ENCODE assay signal across 12 mouse cellular contexts in genomic region chr1:185098975-185099958, GRCm38 (mm10).
DNase-seq lines count a peak whose midpoint lies in the region; ATAC-seq lines count a peak whose summit lies in the region.
"Had no signal": no experiment of that assay in that cellular context is flagged by ENCODE, and none has a peak within 500 bp of the region (broad histone marks: within the 10 kb centered on the region; RNA-seq: fewer than 3 reads in every experiment).

No protein-coding gene starts in this region.

- H3K9me3 ChIP-seq in heart, embryonic 15.5 days (replicated peaks), result no peaks in the 10 kb centered on the region
- no peaks in the 10 kb centered on the region for H3K9me3 ChIP-seq in forebrain, embryonic 14.5 days (replicated peaks; ENCODE audit: control insufficient read depth, low read length)
- no peaks in the 10 kb centered on the region for H3K9me3 ChIP-seq in midbrain, embryonic 13.5 days
- H3K9me3 ChIP-seq: liver, embryonic 13.5 days; stomach, embryonic 15.5 days had no signal

- H3K4me1 ChIP-seq in heart, embryonic 15.5 days (replicated peaks), result peaks cover 12% of the 10 kb centered on the region
- H3K4me1 ChIP-seq in forebrain, embryonic 14.5 days (ENCODE audit: control insufficient read depth, insufficient read depth, low read length), result peaks cover 11% of the 10 kb centered on the region
- H3K4me1 ChIP-seq in midbrain, embryonic 13.5 days (replicated peaks), result peaks cover 26% of the 10 kb centered on the region
- H3K4me1 ChIP-seq: stomach, embryonic 15.5 days had no signal

- H3K9ac ChIP-seq in heart, embryonic 15.5 days, result no peak overlapping the region
- H3K9ac ChIP-seq in forebrain, embryonic 14.5 days (ENCODE audit: low read length), result no peak overlapping the region; the same call in 1 of the 2 replicates
- H3K9ac ChIP-seq in midbrain, embryonic 13.5 days (replicated peaks), result no peak overlapping the region
- H3K9ac ChIP-seq: liver, embryonic 13.5 days; stomach, embryonic 15.5 days had no signal

- H3K4me2 ChIP-seq in heart, embryonic 15.5 days, result no peak overlapping the region
- peak overlapping the region; percentile 24 for H3K4me2 ChIP-seq in forebrain, embryonic 14.5 days (ENCODE audit: low read length)
- H3K4me2 ChIP-seq in midbrain, embryonic 13.5 days (replicated peaks), result peak overlapping the region; percentile 26
- H3K4me2 ChIP-seq: liver, embryonic 13.5 days; stomach, embryonic 15.5 days had no signal

- no peak for DNase-seq in heart, postnatal 14 days
- DNase-seq in ZHBTc4 (ENCODE audit: low read depth, low spot score), result peak; percentile 66
- DNase-seq in forebrain, embryonic 14.5 days (ENCODE audit: low spot score), result peak; percentile 73
- no peak for DNase-seq in right cerebral cortex, adult 18-20 months
- DNase-seq in kidney, adult 18-20 months, result no peak
- no peak for DNase-seq in frontal cortex, postnatal 36 days (ENCODE audit: low spot score in 2 of 2)
- DNase-seq: gastrocnemius, postnatal 25 days; liver, embryonic 13.5 days had no signal

- intact Hi-C loops in heart, postnatal 14 days (cut with DNase I), result no loop called here

- peak overlapping the region; percentile 9 for H3K27ac ChIP-seq in heart, embryonic 15.5 days
- H3K27ac ChIP-seq in forebrain, embryonic 14.5 days (ENCODE audit: low read depth, low read length), result peak overlapping the region; percentile 39; the same call in 1 of the 2 replicates
- H3K27ac ChIP-seq in midbrain, embryonic 13.5 days, result peak overlapping the region; percentile 61
- H3K27ac ChIP-seq: left cerebral cortex, adult 2 months; liver, embryonic 13.5 days; stomach, embryonic 15.5 days had no signal

- H3K36me3 ChIP-seq in heart, embryonic 15.5 days, result no peaks in the 10 kb centered on the region
- no peaks in the 10 kb centered on the region for H3K36me3 ChIP-seq in forebrain, embryonic 14.5 days (ENCODE audit: control insufficient read depth, insufficient read depth, low read length)
- H3K36me3 ChIP-seq in midbrain, embryonic 13.5 days, result no peaks in the 10 kb centered on the region
- H3K36me3 ChIP-seq: liver, embryonic 13.5 days; stomach, embryonic 15.5 days had no signal

- 42% methylated on average over 18 of the region's 18 CpGs for WGBS in heart, embryonic 15.5 days
- WGBS in forebrain, embryonic 14.5 days, result 9% methylated on average over 18 of the region's 18 CpGs
- WGBS in midbrain, embryonic 13.5 days, result 4% methylated on average over 18 of the region's 18 CpGs

- no peaks in the 10 kb centered on the region for H3K27me3 ChIP-seq in heart, embryonic 15.5 days
- no peaks in the 10 kb centered on the region for H3K27me3 ChIP-seq in forebrain, embryonic 14.5 days (replicated peaks; ENCODE audit: control insufficient read depth, insufficient read depth, low read length)
- no peaks in the 10 kb centered on the region for H3K27me3 ChIP-seq in midbrain, embryonic 13.5 days
- H3K27me3 ChIP-seq: stomach, embryonic 15.5 days had no signal

- no peak overlapping the region for H3K4me3 ChIP-seq in heart, embryonic 15.5 days
- H3K4me3 ChIP-seq in forebrain, embryonic 14.5 days (ENCODE audit: low read depth, low read length), result no peak overlapping the region
- H3K4me3 ChIP-seq in midbrain, embryonic 13.5 days (replicated peaks), result no peak overlapping the region
- H3K4me3 ChIP-seq: left cerebral cortex, adult 2 months; liver, embryonic 13.5 days; stomach, embryonic 15.5 days had no signal

- no peak for ATAC-seq in heart, embryonic 15.5 days (replicated peaks; ENCODE audit: insufficient number of reproducible peaks, insufficient read depth, low FRiP score, low read depth)
- peak; percentile 79 for ATAC-seq in forebrain, embryonic 14.5 days
- ATAC-seq in midbrain, embryonic 13.5 days, result peak; percentile 57

Comparison
In these comparisons a context has a peak if more than half of its experiments do, and no peak if none do; other contexts are left out.
1. H3K27ac ChIP-seq: peak in every context shown above with its lines; median percentile 61 in midbrain, embryonic 13.5 days; 39 in forebrain, embryonic 14.5 days; 9 in heart, embryonic 15.5 days.
2. DNase-seq: peak in ZHBTc4 (single experiment) and forebrain, embryonic 14.5 days (single experiment); none in heart, postnatal 14 days (0 of 2), right cerebral cortex, adult 18-20 months (single experiment), kidney, adult 18-20 months (single experiment) and frontal cortex, postnatal 36 days (0 of 2).